ENCODE assay signal across 18 mouse cellular contexts in genomic region chr14:75852016-75852415, GRCm38 (mm10).
"Had no signal": no experiment of that assay in that cellular context is flagged by ENCODE, and none has a peak within 500 bp of the region (broad histone marks: within the 10 kb centered on the region; RNA-seq: fewer than 3 reads in every experiment).

No protein-coding gene starts in this region.

- H3K27me3 ChIP-seq: megakaryocyte, embryonic 14.5 days; midbrain, embryonic 13.5 days; midbrain, embryonic 15.5 days; neural tube, embryonic 13.5 days; neural tube, embryonic 15.5 days had no signal

- ATAC-seq: midbrain, embryonic 15.5 days had no signal

- H3K4me2 ChIP-seq: lung, embryonic 14.5 days; midbrain, embryonic 11.5 days; midbrain, embryonic 13.5 days; midbrain, embryonic 15.5 days; neural tube, embryonic 13.5 days; neural tube, embryonic 15.5 days had no signal

- H3K9ac ChIP-seq: lung, embryonic 14.5 days; midbrain, embryonic 13.5 days; midbrain, embryonic 15.5 days; neural tube, embryonic 13.5 days; neural tube, embryonic 15.5 days had no signal

- H3K4me3 ChIP-seq: megakaryocyte, embryonic 14.5 days; midbrain, embryonic 13.5 days; midbrain, embryonic 15.5 days; neural tube, embryonic 13.5 days; neural tube, embryonic 15.5 days had no signal

- DNase-seq: lung, adult 18-20 months; lung, embryonic 14.5 days; lung, postnatal 10 days; lung, postnatal 4 days; retina, postnatal 1 day; right cerebral cortex, adult 18-20 months; right cerebral cortex, postnatal 25 days; right cerebral cortex, postnatal 4 days; spleen, adult 18-20 months; thymus, adult 2 months; thymus, postnatal 25 days; thymus, postnatal 4 days had no signal

- H3K27ac ChIP-seq: midbrain, embryonic 13.5 days; midbrain, embryonic 15.5 days; neural tube, embryonic 13.5 days; neural tube, embryonic 15.5 days had no signal

- H3K9me3 ChIP-seq: midbrain, embryonic 13.5 days; midbrain, embryonic 15.5 days; neural tube, embryonic 13.5 days; neural tube, embryonic 15.5 days had no signal
